Mouse (Mus musculus): ENCODE measurements at regions not wholly inside any gene's neighbourhood (a gene's known extent, or its start where the extent isn't known, plus 50 kb on each side); places are given as distances from the start of the nearest gene placed in this dataset.
"Not testable (repeated sequence)": the region's sequence is repeated elsewhere in the genome, so short reads cannot be mapped to it uniquely, and the experiment has no call there.

DNA sequence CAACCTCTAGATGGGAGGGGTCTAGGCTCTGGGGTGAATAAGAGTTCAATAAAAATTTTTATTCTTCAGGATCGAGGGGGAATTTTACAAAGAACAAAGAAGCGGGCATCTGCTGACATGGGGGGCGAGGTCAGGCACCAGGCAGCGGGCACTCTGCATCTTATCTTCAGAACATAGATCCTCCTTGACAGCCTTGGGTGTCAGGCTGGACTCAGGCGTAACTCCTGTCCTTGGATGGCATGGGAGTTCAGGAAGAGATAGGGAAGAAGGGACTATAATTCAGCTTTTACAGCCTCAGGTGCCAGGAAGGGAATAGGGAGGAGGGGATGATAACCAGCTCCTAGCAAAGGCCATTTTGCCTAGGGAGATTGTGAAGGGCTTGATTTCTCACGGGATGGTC is 753.1 kb downstream of the Gm10330 start:
- in situ Hi-C loops (cut with MboI, MseI): not testable (repeated sequence)

DNA sequence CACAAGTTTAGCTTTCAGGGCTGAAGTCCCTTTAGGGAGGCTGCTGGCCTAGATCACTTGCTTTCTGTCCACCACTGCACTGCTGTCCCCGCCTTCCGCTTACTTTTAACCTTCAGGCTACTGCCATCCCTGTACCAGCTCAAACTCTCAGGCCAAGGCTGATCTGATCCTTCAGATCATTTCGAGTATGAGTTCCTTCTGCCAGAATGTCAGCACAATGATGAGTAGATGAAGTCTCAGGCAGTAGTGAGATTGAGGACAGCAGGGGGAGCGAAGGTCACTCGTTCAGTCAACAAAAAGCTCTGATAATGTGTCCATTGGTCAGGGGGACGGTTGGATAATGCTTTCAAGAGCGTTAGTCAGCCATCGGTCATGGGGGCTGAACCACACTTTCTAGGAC is 756.5 kb downstream of the Gm10330 start:
- in situ Hi-C loops (cut with MboI, MseI): not testable (repeated sequence)

DNA sequence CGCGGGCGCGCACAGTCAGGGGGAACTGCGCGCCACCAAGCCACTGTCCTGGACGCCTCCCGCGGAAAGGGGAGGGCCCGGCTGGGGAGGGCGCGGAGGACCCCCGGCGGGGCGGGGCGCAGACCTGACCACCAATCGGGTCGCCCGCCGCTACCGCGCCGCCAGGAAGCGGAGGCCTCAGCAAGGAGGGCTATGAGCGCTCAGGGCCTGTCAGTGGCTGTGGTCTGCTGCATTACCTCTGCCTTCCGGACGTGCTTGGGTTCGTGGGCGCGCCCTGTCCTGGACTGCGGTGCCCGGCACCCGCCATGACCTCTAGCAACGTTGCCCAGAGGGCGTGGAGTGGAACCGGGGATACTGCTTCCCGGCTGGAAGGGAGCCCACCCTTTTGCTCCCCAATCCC is 769.9 kb downstream of the Gm10330 start:
- in situ Hi-C loops (cut with MboI, MseI): not testable (repeated sequence)

DNA sequence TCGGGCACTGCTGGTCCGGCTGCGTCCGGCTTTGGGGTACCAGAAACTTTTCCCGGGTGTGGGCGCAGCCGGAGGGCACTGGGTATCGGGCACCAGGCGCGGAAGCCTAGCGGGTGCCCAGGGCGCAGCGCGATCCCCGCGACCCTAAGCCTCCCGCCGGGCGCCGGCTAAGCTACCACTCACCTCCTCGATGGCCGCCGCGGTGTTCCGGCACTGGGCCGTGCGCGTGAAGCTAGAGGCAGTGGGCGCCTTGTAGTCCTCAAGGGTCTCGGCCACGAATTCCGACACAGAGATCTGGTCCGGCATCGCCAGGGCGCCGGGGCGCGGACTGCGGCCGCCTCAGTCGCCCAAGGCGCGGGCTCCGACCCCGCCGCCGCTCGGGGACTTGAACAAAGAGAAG is 770.4 kb downstream of the Gm10330 start:
- in situ Hi-C loops (cut with MboI, MseI): loop anchor here (5.0 kb wide), 1 partner anchor 788 kb away; no protein-coding TSS in a partner anchor
